Comparison of ENCODE assay signal across 31 mouse cellular contexts in the genomic region with DNA sequence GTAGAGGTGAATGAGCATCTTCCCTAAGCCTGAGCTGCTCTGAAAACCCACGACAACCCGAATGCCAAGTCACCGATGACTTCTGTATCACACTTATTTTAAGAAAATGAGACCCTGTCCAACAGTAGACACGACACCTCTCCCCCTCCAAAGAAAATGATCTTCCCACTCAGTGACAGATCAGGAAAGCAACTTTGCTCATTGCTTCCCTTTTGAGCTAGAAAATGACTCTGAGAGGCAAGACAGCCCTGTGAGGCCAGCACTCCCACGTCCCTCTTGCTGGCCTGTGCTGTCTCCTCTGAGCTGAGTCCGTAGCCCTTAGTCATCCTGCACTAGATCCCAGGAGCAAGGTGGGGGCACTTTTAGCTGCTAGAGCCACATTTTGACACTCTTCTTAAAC. TPM values are rescaled to one million over a fixed set of nuclear protein-coding genes. Genes with fewer than 3 reads are reported as not detected.
"Had no signal": no experiment of that assay in that cellular context is flagged by ENCODE, and none has a peak within 500 bp of the region (broad histone marks: within the 10 kb centered on the region; RNA-seq: fewer than 3 reads in every experiment).

No protein-coding gene starts in this region.

- H3K4me2 ChIP-seq: liver, embryonic 13.5 days; midbrain, embryonic 11.5 days had no signal

- H3K9ac ChIP-seq: liver, embryonic 13.5 days had no signal

- DNase-seq: kidney, postnatal 25 days; layer of hippocampus, adult 9-11 months; liver, embryonic 13.5 days; lung, adult 2 months; lung, postnatal 14 days; lung, postnatal 4 days; midbrain, embryonic 14.5 days; thymus, adult 2 months; thymus, postnatal 14 days; thymus, postnatal 4 days had no signal

- H3K36me3 ChIP-seq: liver, embryonic 13.5 days had no signal

- H3K27me3 ChIP-seq: liver, embryonic 13.5 days had no signal

- H3K4me3 ChIP-seq: layer of hippocampus, adult 2 months; liver, embryonic 13.5 days had no signal

- H3K9me3 ChIP-seq: liver, embryonic 13.5 days had no signal

- H3K27ac ChIP-seq: kidney, postnatal 0 days; layer of hippocampus, adult 2 months; liver, embryonic 13.5 days had no signal

- H3K4me1 ChIP-seq: liver, embryonic 13.5 days had no signal

RNA-seq across cellular contexts. Expression of gene Gm17651, which starts 58.1 kb away (rescaled TPM):
- total RNA-seq: layer of hippocampus, adult 2 months; layer of hippocampus, postnatal 25 days; left cerebral cortex, adult 18-20 months; left cerebral cortex, postnatal 25 days; liver, adult 2 months; megakaryocyte progenitor cell, adult 5-6 weeks; megakaryocyte-erythroid progenitor cell, adult 5-6 weeks; midbrain, postnatal 0 days had no signal
- polyA plus RNA-seq: kidney, embryonic 14.5 days; kidney, postnatal 0 days; large intestine, adult 2 months; limb, embryonic 11.5 days; limb, embryonic 14.5 days; liver, adult 2 months; liver, embryonic 13.5 days; liver, embryonic 16.5 days; lung, adult 2 months; lung, embryonic 16.5 days; midbrain, embryonic 11.5 days; midbrain, embryonic 14.5 days; midbrain, postnatal 0 days; neural tube, embryonic 11.5 days; neural tube, embryonic 14.5 days; small intestine, adult 2 months; spleen, adult 2 months; stomach, embryonic 16.5 days; thymus, adult 2 months had no signal
